Mouse (Mus musculus): ENCODE results near the gene Yipf3. TPM values are rescaled to one million over a fixed set of nuclear protein-coding genes. Genes with fewer than 3 reads are reported as not detected.

Yipf3 gene
- polyA plus RNA-seq, 1 experiment from 2014 or later, result 132 TPM

DNA sequence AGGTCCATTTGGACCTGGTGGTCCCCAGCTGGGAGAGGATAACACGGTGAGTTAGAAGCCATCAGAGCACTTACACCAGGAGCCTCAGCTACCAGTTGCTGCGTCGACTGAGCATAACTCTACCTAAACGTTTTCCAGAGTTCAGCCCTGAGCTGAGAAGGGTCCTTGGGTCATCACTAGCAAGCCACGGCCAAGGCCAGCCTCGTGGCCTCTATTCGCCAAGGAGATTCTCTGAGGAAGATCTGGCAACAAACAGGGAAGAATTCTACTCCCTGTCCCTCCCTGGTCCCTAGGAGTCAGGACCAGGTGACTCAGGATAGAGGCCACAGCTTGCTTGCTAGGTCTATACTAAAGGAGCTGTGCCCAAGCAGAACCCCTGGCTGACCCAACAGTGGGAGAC lies 19.6 kb downstream of the Yipf3 start:
- ATAC-seq (ENCODE audit: low FRiP score, low TSS enrichment), result no peak
- no peak overlapping the region for H3K27ac ChIP-seq (ENCODE audit: low read length)
- H3K9ac ChIP-seq (replicated peaks; ENCODE audit: low read length), result no peak overlapping the region
- WGBS, result 76% methylated on average over 7 of the region's 7 CpGs
- H3K9me3 ChIP-seq (ENCODE audit: low read length), result no peaks in the 10 kb centered on the region
- H3K4me3 ChIP-seq (ENCODE audit: low read length), result no peak overlapping the region
- no peaks in the 10 kb centered on the region for H3K27me3 ChIP-seq (ENCODE audit: insufficient read depth, low read length)
- H3K4me1 ChIP-seq (ENCODE audit: insufficient read depth, low read length), result peaks cover 6% of the 10 kb centered on the region; the same call in 1 of the 2 replicates
- no peak overlapping the region for H3K4me2 ChIP-seq (replicated peaks; ENCODE audit: low read depth, low read length)
- peaks cover 44% of the 10 kb centered on the region for H3K36me3 ChIP-seq (ENCODE audit: insufficient read depth, low read length)

- Histone ChIP-seq H3K9ac (replicated peaks; ENCODE audit: low read length) (no peak overlapping the region), H3K4me3 (ENCODE audit: low read length) (no peak overlapping the region), H3K9me3 (ENCODE audit: low read length) (no peaks in the 10 kb centered on the region), H3K4me2 (replicated peaks; ENCODE audit: low read depth, low read length) (no peak overlapping the region), H3K36me3 (ENCODE audit: insufficient read depth, low read length) (peaks cover 39% of the 10 kb centered on the region), H3K4me1 (ENCODE audit: insufficient read depth, low read length) (peaks cover 6% of the 10 kb centered on the region; the same call in 1 of the 2 replicates), H3K27me3 (ENCODE audit: insufficient read depth, low read length) (no peaks in the 10 kb centered on the region), H3K27ac (ENCODE audit: low read length) (no peak overlapping the region)
- WGBS, result 79% methylated on average over 10 of the region's 10 CpGs
- ATAC-seq (ENCODE audit: low FRiP score, low TSS enrichment), result no peak
Measured at GRCm38 (mm10) chr17:46268026-46268720, 20.3 kb downstream of the Yipf3 start.

GRCm38 (mm10) chr17:46269771-46270534 lies 22.1 kb downstream of the Yipf3 start:
- no peaks in the 10 kb centered on the region for H3K9me3 ChIP-seq (ENCODE audit: low read length)
- ATAC-seq (ENCODE audit: low FRiP score, low TSS enrichment), result no peak
- H3K4me1 ChIP-seq (ENCODE audit: insufficient read depth, low read length), result peaks cover 6% of the 10 kb centered on the region; the same call in 1 of the 2 replicates
- 86% methylated on average over 19 of the region's 19 CpGs for WGBS
- no peak overlapping the region for H3K9ac ChIP-seq (replicated peaks; ENCODE audit: low read length)
- no peak overlapping the region for H3K27ac ChIP-seq (ENCODE audit: low read length)
- H3K4me2 ChIP-seq (replicated peaks; ENCODE audit: low read depth, low read length), result no peak overlapping the region
- H3K27me3 ChIP-seq (ENCODE audit: insufficient read depth, low read length), result no peaks in the 10 kb centered on the region
- H3K36me3 ChIP-seq (ENCODE audit: insufficient read depth, low read length), result peaks cover 29% of the 10 kb centered on the region
- H3K4me3 ChIP-seq (ENCODE audit: low read length), result no peak overlapping the region

DNA sequence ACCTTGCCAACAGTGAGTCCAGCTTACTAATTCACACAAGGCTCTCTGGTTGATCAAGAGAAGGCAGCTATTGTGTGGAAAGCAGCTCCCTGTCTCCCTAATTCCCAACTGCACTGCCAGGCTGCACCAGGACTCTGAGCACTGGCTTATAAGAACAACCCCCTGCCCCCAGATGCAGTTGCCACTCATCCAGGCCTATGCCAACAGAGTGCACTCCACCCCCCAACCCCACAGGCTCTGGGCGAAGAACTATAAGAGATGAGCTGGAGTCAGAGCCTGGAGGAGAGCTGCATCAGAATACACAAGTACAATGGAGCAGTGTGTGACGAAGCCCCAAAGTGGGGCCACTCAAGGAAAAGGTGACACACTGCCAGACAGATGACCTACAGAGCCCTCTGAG lies 24.2 kb downstream of the Yipf3 start:
- Histone ChIP-seq H3K9ac (replicated peaks; ENCODE audit: low read length) (no peak overlapping the region), H3K36me3 (ENCODE audit: insufficient read depth, low read length) (peaks cover 26% of the 10 kb centered on the region), H3K4me1 (ENCODE audit: insufficient read depth, low read length) (no peaks in the 10 kb centered on the region), H3K4me3 (ENCODE audit: low read length) (no peak overlapping the region), H3K9me3 (ENCODE audit: low read length) (no peaks in the 10 kb centered on the region), H3K27ac (ENCODE audit: low read length) (no peak overlapping the region), H3K27me3 (ENCODE audit: insufficient read depth, low read length) (no peaks in the 10 kb centered on the region), H3K4me2 (replicated peaks; ENCODE audit: low read depth, low read length) (no peak overlapping the region)
- ATAC-seq (ENCODE audit: low FRiP score, low TSS enrichment), result no peak
- WGBS, result 86% methylated on average over 2 of the region's 2 CpGs

GRCm38 (mm10) chr17:46272675-46273074 lies 24.8 kb downstream of the Yipf3 start:
- Histone ChIP-seq H3K27ac (ENCODE audit: low read length) (no peak overlapping the region), H3K9ac (replicated peaks; ENCODE audit: low read length) (no peak overlapping the region), H3K4me2 (replicated peaks; ENCODE audit: low read depth, low read length) (no peak overlapping the region), H3K9me3 (ENCODE audit: low read length) (no peaks in the 10 kb centered on the region), H3K4me1 (ENCODE audit: insufficient read depth, low read length) (no peaks in the 10 kb centered on the region), H3K27me3 (ENCODE audit: insufficient read depth, low read length) (no peaks in the 10 kb centered on the region), H3K36me3 (ENCODE audit: insufficient read depth, low read length) (peaks cover 28% of the 10 kb centered on the region), H3K4me3 (ENCODE audit: low read length) (no peak overlapping the region)
- ATAC-seq (ENCODE audit: low FRiP score, low TSS enrichment), result no peak
- 80% methylated on average over 5 of the region's 5 CpGs for WGBS

DNA sequence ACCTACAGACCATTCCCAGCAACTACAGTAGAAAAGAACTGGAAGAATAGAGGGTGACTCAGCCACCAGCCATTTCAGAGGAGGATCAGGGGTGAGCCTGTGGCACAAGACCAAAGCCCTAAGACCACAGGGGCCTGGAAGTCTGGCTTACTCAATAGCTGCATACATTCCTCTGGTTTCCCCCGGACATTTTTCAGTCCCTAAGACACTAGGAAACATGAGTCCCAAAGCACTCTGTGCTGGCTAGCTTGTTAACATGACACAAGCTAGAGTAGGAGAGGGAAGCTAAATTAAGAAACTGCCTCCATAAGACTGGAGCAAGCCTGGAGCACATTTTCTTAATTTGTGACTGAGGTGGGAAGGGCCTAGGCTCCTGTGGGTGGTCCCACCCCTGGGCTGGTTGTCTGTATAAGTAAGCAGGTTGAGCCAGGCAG lies 25.9 kb downstream of the Yipf3 start:
- H3K27ac ChIP-seq (ENCODE audit: low read length), result no peak overlapping the region
- H3K4me3 ChIP-seq (ENCODE audit: low read length), result no peak overlapping the region
- H3K4me2 ChIP-seq (replicated peaks; ENCODE audit: low read depth, low read length), result no peak overlapping the region
- no peaks in the 10 kb centered on the region for H3K27me3 ChIP-seq (ENCODE audit: insufficient read depth, low read length)
- no peaks in the 10 kb centered on the region for H3K4me1 ChIP-seq (ENCODE audit: insufficient read depth, low read length)
- H3K36me3 ChIP-seq (ENCODE audit: insufficient read depth, low read length), result peaks cover 33% of the 10 kb centered on the region
- whole genome bisulfite sequencing, result 76% methylated on average over 1 of the region's 1 CpGs
- H3K9me3 ChIP-seq (ENCODE audit: low read length), result no peaks in the 10 kb centered on the region
- 0 out of 2 replicates have a peak overlapping the region, but pooled peaks have one; percentile 9 for H3K9ac ChIP-seq (replicated peaks; ENCODE audit: low read length)
- no peak for ATAC-seq (ENCODE audit: low FRiP score, low TSS enrichment)

GRCm38 (mm10) chr17:46274465-46274864 lies 26.6 kb downstream of the Yipf3 start:
- Histone ChIP-seq H3K4me3 (ENCODE audit: low read length) (no peak overlapping the region), H3K27ac (ENCODE audit: low read length) (no peak overlapping the region), H3K4me1 (ENCODE audit: insufficient read depth, low read length) (no peaks in the 10 kb centered on the region), H3K27me3 (ENCODE audit: insufficient read depth, low read length) (no peaks in the 10 kb centered on the region), H3K9ac (replicated peaks; ENCODE audit: low read length) (no peak overlapping the region), H3K9me3 (ENCODE audit: low read length) (no peaks in the 10 kb centered on the region), H3K4me2 (replicated peaks; ENCODE audit: low read depth, low read length) (no peak overlapping the region), H3K36me3 (ENCODE audit: insufficient read depth, low read length) (peaks cover 38% of the 10 kb centered on the region)
- WGBS, result 55% methylated on average over 6 of the region's 6 CpGs
- ATAC-seq (ENCODE audit: low FRiP score, low TSS enrichment), result no peak

GRCm38 (mm10) chr17:46275034-46275433 lies 27.2 kb downstream of the Yipf3 start:
- no peak for ATAC-seq (ENCODE audit: low FRiP score, low TSS enrichment)
- no peak overlapping the region for H3K27ac ChIP-seq (ENCODE audit: low read length)
- H3K36me3 ChIP-seq (ENCODE audit: insufficient read depth, low read length), result peaks cover 37% of the 10 kb centered on the region
- no peak overlapping the region for H3K9ac ChIP-seq (replicated peaks; ENCODE audit: low read length)
- no peak overlapping the region for H3K4me2 ChIP-seq (replicated peaks; ENCODE audit: low read depth, low read length)
- no peaks in the 10 kb centered on the region for H3K9me3 ChIP-seq (ENCODE audit: low read length)
- H3K4me1 ChIP-seq (ENCODE audit: insufficient read depth, low read length), result no peaks in the 10 kb centered on the region
- H3K4me3 ChIP-seq (ENCODE audit: low read length), result no peak overlapping the region
- WGBS, result 85% methylated on average over 6 of the region's 6 CpGs
- no peaks in the 10 kb centered on the region for H3K27me3 ChIP-seq (ENCODE audit: insufficient read depth, low read length)

DNA sequence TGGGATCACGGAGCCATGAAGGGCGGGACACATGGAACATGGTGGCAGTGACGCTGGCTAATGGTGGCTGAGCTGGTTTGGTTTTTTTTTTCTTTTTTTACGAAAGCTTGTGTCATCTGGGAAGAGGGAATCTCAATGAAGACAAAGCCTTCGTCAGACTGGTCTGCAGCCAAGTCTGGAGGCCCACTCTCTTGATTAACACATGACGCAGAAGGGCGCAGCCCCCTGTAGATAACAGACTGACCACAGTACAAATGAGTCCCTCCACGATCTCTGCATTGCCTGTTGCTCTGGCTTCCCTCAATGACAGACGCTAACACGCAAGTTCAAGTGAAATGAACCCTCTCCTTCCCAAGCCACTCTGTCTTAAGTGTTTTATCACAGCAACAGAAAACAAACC lies 27.6 kb downstream of the Yipf3 start:
- no peak for ATAC-seq (ENCODE audit: low FRiP score, low TSS enrichment)
- peaks cover 33% of the 10 kb centered on the region for H3K36me3 ChIP-seq (ENCODE audit: insufficient read depth, low read length)
- no peaks in the 10 kb centered on the region for H3K9me3 ChIP-seq (ENCODE audit: low read length)
- 92% methylated on average over 10 of the region's 10 CpGs for WGBS
- H3K4me2 ChIP-seq (replicated peaks; ENCODE audit: low read depth, low read length), result no peak overlapping the region
- H3K9ac ChIP-seq (replicated peaks; ENCODE audit: low read length), result no peak overlapping the region
- H3K4me1 ChIP-seq (ENCODE audit: insufficient read depth, low read length), result no peaks in the 10 kb centered on the region
- H3K4me3 ChIP-seq (ENCODE audit: low read length), result no peak overlapping the region
- H3K27me3 ChIP-seq (ENCODE audit: insufficient read depth, low read length), result no peaks in the 10 kb centered on the region
- no peak overlapping the region for H3K27ac ChIP-seq (ENCODE audit: low read length)

DNA sequence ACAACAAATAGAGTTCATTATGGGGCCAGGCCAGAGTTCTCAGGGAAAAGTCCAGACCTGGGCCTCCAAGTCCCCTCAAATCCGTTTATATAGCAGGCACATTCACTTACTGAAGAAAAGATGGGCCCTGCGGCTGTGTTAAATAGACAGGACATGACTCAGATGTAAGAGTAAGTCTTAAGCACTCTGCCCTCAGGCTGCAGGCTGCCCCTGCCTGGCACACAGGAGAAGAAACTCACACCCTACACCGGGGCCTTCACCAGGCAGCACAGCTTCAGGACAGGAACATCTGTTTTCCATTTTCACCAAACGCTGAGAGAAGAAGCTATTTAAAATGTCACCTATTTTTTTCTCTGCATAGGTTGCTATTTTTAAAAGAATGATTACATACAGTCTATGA lies 29.7 kb downstream of the Yipf3 start:
- no peaks in the 10 kb centered on the region for H3K27me3 ChIP-seq (ENCODE audit: insufficient read depth, low read length)
- no peak overlapping the region for H3K9ac ChIP-seq (replicated peaks; ENCODE audit: low read length)
- peaks cover 13% of the 10 kb centered on the region for H3K4me1 ChIP-seq (ENCODE audit: insufficient read depth, low read length)
- no peak for ATAC-seq (ENCODE audit: low FRiP score, low TSS enrichment)
- H3K4me3 ChIP-seq (ENCODE audit: low read length), result no peak overlapping the region
- no peaks in the 10 kb centered on the region for H3K9me3 ChIP-seq (ENCODE audit: low read length)
- H3K27ac ChIP-seq (ENCODE audit: low read length), result no peak overlapping the region
- H3K36me3 ChIP-seq (ENCODE audit: insufficient read depth, low read length), result peaks cover 18% of the 10 kb centered on the region
- no peak overlapping the region for H3K4me2 ChIP-seq (replicated peaks; ENCODE audit: low read depth, low read length)
- WGBS, result 81% methylated on average over 4 of the region's 4 CpGs
